Mouse (Mus musculus): ENCODE results near the gene Prr12.
A peak's percentile ranks its signal among the peaks of the same experiment; 100 is the strongest.

The Prr12 gene

DNA sequence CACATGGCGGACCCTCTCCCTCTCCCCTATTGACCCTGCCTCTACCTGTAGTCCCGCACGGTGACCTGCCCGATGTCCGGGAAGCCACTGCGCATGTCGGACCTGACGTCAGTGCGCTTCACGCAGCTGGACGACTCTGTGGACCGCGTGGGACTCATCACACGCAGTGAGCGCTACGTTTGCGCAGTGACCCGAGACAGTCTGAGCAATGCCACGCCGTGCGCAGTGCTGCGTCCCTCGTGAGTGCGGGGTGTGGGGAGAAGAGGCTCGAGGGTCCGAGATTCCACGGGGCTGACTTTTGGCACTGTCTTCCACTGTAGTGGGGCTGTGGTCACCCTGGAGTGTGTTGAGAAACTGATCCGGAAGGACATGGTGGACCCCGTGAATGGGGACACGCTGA lies 23.8 kb upstream of the Prr12 start:
- no peak for DNase-seq

DNA sequence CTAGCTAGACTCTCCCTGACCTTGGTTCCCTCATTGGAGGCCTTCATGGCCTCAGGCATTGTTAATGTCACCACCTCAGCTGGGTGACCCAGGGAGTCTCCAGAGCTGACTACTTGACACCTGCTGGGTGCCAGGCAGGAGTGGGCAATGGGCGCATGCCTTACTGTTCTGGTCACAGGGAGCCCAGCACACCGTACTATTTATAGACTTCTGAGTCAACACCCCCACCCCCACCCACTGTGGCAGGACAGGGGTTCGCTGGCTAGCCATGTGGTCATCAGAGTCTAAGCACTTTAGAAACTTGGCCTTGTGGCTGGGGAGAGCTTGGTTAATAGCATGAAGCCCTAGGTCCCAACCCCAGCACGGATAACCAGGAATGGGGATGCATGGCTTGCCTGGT lies 22.7 kb upstream of the Prr12 start:
- no peak for DNase-seq

DNA sequence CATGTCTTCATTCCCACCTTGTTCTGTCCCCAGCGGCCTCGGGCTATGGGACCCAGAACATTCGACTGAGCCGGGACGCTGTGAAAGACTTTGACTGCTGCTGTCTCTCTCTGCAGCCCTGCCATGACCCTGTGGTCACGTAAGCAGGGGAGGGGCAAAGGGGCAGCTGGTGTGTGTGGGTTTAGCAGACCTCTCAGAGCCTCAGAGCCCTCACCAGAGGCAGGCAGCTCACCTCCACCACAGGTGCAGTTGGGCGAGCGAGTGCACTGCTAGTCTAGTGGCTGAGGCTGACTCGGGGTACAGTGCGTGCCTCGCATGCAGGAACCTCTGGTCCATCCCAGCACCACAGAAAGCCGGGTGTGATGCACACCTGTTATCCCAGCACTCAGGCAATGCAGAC lies 21.3 kb upstream of the Prr12 start:
- no peak for DNase-seq

DNA sequence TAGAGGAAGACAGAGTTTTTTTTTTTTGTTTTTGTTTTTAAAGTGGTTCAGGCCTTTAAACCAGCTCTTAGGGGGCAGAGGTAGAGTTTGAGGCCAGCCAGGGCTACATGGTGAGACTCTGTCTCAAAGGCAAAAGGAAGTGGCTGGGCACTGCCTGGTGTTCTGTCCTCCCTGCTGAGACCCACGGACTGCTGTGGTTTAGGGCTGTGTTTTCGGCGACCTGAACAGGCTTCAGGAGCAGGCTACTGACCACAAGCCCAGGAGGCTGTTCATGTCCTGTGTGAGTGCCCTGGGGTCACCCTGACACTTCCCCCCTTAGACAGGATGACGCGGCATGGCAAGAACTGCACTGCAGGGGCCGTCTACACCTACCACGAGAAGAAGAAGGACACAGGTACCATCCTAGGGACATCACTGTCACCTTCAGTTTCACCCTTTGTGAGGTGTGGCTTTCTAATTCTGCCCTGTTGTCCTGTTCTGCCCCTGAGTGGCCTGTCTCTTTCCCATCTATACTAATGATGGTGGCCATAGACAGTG lies 20.6 kb upstream of the Prr12 start:
- DNase-seq = no peak

DNA sequence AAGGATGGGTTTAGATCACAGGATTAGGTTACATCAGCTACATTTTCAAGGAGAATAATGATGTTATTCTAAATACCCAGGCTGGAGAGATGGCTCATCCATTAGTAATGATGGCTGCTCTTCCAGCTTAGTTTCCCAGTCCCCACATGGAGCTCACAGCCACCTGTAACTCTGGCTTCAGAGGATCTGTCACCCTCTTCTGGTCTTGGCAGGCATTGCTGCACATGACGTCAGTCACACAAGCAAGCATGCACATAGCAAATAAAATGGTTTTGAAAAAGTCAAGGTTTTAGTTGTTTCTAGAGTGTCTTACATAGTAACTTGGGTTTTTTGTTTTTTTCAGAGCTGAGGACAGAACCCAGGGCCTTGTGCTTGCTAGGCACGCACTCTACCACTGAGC lies 19.5 kb upstream of the Prr12 start:
- DNase-seq = no peak

DNA sequence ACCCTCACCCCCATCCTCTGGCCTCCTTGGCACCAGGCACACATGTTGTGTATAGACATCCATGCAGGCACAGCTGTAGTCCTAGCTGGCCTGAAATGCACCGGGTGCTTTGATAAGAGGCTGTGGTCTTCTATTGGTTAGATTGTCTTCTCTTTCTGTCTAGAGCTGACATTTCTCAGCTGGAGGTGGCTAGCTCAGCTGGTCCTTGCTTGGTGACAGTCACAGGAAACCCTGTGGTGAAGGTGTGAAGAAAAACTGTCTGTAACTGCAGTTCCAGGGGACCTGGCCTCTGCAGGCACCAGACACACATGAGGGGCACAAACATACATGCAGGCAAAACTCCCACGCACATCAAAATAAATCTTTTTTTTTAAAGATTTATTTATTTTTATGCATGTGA lies 17.0 kb upstream of the Prr12 start:
- DNase-seq = no peak

DNA sequence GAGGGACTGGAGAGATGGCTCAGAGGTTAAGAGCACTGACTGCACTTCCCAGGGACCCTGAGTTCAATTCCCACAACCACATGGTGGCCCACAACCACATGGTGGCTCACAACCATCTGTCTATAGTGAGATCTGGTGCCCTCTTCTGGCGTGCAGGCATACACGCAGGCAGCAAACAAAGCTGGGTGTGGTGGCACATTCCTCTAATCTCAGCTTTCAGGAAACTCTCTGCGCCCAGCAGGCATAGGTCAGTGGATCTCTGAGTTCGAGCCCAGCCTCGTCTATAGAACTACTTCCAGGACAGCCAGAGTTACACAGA lies 15.3 kb upstream of the Prr12 start:
- peak; percentile 64 for DNase-seq

DNA sequence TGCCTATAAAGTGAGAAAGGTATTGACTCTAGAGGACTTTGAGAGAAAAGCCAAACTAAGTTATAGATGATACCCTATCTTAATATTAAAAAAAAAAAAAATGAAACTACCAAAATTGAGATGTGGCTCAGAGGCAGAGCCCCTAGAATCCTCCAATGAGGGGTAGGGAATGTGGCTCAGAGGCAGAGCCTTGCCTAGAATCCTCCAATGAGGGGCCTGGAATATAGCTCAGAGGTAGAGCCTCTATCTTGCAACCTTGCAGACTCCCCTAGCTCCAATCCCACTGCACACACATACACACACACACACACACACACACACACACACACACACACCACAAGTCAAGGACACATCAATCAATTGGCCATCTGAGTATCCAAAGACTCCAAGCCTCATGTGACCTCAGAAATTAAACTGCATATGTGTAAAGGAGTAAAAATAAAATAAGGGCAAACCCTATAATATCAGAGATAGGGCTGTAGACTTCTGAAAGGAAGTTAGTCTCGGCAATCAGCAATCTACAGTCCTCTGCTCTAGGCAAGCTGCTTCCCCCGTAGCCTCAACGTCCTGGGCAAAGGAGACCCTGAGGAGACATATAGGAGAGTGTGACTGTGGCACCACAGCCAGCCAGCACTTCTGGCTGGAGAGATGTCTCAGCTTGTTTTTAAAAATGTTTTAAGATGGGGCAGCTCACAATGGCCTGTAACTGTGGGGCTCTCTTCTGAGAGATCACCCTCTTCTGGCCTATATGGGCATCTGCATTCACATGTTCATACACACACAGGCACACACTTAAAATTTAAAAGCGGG lies 14.7 kb upstream of the Prr12 start:
- no peak for DNase-seq

DNA sequence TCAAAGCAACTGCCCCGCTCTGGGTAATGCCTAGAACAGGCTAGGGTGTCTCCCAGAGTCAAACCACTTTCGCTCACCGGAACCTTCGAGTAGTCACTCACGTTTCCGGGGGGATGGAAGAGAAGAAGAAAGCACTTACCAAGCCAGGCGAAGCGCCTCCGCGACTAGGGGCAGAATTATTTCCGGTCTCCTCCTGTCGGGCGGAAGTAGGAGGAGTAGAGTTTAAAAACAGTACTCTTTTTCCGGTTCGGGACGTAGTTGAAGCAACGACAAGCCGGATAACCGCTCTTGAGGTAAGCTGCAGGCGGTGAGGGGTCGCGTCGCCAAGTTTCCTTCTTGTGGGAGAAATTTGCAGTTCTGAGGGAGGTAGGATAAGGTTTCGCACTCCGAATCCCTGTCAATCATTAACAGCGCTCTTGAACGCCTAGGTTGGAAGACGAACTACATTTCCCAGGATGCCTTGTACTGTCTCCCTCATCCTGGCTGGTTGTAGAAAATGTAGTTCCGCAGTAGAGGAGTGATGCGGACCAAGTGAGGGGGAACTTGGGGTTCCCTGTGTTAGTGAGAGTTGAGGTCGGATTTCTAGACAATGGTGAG lies 9.7 kb upstream of the Prr12 start, which contains the start of the genes Nosip and Prrg2:
TSS of gene Nosip (plus strand) at position 191 of the 597 bp plus-strand sequence.
TSS of gene Prrg2 (minus strand) at position 439 of the 597 bp plus-strand sequence.
- DNase-seq = peak; percentile 96

DNA sequence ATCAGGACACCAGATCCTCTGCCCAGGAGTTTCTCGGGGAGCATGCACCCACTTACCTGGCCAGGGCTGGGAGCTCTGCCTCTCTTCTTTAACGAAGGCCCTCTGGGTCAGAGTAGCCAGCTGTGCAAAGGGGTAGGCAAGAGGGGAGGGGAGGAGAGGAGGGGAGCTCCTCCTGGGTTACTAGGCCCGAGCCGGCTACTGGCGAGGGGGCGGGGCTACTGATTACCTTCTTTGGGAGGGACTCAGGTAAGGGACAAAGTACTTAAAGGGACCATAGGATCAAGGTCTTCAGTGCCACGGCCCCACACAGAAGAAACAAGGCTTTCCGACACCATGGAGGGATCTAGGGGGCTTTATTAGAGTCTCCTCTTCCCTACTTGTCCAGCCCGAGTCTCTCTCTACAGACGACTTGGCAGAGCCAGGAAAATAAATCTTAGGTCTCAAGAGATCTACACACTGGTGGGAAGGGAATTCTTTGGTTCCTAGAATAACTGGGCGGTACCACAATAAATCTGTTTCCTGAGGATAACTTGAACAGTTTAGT lies 8.9 kb upstream of the Prr12 start:
- peak; percentile 85 for DNase-seq

DNA sequence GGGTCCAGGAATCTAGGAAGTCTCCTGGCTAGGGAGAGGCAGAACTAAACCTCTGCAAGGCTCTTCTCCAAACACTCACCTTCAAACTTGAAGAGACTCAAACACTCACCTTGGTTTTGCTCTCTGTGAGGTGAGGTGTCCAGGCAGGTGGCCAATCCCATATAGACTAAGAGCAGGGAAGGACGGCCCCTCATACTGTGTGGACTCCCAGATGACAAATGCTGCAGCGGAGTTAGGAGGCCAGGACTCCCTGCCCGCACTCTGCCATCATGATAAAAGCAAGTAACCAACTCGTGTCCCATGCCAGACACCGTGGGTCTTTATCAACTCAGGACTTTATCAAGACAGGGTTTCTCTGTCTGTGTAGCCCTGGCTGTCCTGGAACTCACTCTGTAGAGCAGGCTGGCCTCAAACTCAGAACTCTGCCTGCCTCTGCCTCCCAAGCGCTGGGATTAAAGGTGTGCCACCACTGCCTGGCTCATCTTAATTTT lies 8.0 kb upstream of the Prr12 start:
- DNase-seq = no peak

DNA sequence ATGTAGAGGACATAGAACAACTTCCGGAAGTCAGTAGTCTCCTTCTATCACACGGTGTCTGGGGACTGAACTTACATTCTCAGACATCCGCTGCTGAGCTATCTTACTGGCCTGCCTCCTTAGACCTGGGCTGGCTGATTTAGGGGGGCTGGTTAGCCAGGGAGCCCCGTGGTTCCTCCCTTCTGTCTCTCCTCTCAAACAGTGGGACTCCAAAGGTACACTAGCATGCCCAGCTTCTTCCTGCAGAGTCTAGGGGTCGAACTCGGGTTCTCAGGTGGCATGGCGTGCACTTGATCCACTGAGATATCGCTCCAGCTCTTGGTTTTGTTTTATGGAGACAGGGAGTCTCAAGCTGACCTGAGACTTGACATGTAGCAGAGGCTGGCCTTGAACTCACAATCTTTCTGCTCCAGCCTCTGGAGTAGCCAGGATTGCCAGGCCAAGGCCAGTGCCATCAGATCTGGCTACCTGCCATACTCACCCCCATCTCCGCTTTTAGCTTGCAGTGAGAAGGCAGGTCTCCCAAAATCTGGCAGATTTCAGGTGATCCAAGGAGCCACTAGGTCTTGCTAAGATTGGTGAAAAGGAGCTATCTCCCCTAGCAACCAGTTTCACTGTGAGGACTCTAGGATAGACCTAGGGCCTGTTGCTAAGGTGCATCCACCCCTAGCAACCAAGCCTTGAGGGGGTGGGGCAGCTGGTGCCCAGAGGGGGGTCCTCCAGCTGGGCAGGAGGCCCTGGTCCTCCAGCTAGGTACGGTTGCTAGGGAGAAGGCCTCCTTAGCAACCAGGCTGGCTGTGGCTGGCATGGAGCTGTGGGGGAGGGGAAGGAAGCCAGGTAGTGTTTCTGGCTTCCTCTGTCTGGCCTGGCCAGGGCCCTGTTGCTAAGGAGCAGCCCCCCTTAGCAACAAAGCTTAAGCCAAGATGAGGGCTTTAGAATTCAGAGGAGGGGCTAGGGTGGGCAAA lies 6.2 kb upstream of the Prr12 start:
- DNase-seq = no peak

DNA sequence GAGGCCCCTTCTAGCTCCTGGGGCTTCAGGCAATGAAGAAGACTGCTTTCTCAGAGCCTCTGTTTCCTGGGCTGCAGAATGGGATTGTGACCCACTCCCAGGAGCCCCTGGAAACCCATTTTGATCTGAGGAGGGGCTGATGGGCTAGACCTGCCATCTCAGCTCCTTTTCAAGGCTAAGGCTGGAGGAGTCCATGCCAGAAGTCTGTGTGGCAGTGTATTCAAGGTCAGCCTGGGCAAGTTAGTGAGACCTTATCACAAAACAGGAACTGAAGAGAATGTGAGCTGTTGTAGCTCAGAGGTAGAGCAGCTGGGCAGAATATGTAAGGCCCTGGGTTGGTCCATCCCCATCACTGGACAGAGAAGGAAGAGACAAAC lies 4.3 kb upstream of the Prr12 start:
- DNase-seq = no peak

DNA sequence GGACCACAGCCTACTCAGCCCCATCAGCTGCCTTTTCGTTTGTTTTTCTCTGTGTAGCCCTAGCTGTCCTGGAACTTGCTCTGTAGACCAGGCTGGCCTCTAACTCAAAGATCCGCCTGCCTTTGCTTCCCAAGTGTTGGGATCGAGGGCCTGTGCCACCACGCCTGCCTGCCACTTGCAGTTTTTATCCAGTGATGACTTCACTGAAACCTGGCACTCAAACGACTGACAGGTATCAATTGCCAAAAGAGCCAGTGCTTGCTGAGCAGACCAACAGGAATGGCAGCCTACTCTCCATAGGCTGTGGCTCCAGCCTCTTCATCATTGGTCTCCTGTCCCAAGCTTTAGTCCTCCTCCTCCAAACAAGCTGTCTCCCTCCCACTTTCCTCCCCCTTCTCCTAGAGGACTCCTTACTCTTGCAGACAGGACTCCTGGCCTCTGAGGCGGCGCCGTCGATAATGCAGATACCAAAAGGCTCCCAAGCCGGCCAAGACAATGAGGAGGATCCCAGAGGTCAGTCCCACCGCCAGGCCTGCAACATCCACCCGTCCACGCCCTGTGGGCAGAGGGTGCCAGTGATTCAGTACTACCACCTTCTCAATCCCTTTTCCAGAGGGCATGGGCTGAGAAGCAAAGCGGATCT lies 3.8 kb upstream of the Prr12 start:
- no peak for DNase-seq

DNA sequence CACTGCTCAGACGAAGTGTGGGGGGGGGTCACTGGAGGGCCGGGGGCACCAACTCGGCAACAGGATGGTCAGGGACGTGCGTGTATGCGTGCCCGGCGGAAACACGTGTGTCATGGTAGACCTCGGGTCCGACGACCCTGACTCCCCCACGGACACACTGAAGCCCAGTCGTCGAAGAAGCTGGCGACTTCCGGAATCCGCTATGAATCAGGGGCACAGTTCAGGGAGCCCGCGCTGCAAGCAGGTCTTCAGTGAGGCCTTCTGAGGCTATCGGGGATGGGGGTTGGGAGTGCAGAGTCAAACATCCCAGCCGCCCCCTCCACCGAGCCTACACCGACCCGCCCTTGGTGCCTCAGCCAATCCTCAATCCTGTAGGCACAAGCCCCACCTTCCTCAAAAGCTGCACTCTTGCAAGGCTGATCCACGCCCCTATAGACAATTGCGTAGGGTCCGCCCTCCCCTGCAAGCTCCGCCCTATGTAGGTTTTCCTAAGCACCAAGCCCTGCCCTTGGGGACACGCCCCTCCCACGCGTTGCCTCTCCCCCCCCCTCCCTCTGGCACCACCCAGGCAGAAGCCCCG lies 1.3 kb upstream of the Prr12 start:
- peak; percentile 98 for DNase-seq

DNA sequence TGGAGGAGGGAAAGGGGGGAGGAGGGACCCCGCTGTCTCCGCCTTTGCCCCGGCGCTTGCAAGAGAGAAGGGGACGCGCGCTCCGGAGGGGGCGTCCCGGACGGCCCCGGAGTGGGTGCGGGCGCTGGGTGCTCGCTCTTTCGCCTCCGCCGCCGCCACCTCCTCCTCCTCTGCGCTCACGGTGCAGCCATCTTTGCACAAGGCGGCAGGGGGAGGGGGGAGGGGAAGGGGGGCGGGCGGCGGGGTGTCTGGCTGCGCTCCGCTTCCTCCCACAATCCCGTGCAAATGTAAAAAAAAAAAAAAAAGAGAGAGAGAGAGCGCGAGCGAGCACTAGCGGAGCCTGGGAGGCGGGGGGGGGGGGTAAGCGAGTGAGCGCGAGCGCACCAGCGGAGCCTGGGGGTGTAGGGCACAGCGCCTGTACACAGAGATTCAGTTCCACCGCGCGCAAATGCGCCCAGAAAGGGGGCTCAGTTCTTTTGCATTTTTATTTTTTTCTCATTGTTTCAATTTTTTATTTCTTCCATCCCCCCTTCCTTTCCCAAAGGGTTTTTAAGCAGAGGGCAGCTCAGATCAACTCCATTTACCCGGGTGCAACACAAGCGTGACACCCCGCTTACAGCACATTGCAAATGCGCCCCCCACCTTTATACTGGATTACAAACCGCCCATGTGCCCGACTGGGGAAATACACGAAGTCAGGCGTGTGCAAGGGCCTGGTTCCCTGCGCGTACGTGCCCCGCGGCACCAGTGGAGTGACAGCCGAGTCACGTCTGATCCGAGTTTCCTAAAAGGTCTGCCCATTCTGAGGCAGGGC lies 643 bp upstream of the Prr12 start:
- DNase-seq = peak; percentile 85

DNA sequence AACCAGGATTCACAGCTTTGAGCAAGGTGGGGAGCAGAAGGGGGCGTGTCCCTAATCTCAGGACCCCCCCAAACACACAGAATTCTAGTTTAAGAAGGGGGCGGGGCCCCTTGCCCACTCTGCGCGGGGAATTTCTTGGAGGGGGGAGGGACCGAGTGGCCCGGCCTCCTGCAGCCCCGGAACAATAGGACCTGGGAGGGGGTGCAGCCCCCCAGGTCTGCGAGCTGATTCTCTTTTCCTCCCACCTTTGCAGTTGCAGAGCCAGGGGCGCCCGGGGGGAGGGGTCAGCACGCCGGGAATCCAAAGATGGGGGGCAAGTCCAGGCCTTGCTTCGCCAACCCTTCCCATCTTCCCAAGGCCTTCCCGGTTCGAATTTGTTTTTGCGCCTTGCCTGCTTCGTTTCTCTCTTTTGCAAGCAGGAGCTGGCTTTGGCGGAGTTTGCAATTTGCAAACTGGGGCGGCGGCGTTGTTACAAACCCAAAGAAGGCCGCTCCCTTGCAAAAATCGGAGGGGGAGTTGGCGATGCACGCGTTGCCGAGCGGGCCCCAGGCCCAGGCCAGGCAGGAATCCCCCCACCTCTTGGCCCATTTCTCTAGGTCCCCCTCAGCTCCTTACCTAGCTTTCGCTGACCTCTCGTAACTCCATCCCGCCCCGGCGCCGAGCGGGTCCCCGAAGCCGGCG lies 360 bp downstream of the Prr12 start:
- DNase-seq = peak; percentile 50

DNA sequence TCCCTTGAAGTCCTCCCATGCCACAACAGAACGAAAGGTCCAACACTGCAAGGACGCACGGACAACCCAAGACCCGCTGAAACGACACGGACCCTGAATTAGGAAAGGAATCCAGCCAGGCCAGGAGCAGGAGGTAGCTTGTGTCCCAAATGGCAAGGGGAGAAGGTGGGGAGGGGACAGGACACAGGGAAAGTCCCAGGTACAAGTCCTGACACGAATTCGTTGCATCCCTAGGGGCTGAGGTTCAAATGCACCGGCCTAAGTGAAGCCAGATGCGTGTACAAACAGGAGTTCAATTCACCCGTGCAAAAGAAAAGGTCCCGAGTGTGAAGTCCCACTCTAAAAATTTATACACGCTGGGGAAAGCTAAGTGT lies 1.1 kb downstream of the Prr12 start:
- no peak for DNase-seq

DNA sequence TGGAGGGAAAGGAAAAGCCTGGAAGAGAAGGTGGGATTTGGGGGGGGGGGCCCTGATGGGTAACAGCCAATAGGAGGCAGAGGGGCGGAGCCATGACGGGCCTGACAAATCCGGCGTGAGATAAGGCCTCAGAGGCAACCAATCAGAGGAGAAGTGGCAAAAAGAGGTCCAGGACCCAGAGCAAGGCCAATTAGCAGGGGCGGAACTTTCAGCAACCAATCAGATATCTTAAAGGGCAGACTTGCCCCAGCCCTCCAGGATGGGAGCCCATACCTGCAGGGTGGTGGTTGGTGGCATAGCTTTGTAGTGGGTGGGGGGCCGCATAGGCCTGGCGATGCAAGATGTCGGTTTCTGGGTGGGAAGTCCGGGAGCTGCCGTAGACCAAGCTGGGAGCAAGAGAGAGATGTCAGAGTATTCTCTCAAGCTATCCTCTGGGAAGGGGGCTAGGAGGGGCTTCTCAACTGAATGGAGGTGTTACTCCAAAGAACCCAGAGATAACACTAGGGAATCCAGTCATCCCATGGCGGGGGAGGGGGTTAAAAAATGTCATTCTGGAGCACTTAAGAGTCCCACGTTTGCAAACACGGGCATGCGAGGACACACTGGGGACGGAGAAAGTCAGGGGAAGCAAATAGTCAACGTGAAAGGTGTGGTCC lies 1.6 kb downstream of the Prr12 start:
- peak; percentile 85 for DNase-seq
